Mouse (Mus musculus) heart, postnatal 0 days (tissue): ENCODE data around the gene Morn3.
A peak's percentile ranks its signal among the peaks of the same experiment; 100 is the strongest.

Experiments used
- CTCF ChIP-seq: IDR thresholded peaks from 2 replicates; pipeline ENCODE4 v1.5.1; 2016; ENCODE audit warnings: antibody characterized with exemption, control low read depth, low read depth
- EP300 ChIP-seq: IDR thresholded peaks from 2 replicates; pipeline ENCODE4 v1.6.1; 2016; ENCODE audit warnings: antibody characterized with exemption, low read depth

GRCm38 (mm10) chr5:123067395-123067995 lies 20.7 kb upstream of the Morn3 start:
- peak; percentile 52 for TF ChIP-seq CTCF
- no peak; the same call in 1 of the 2 replicates for TF ChIP-seq EP300
